Mouse (Mus musculus) large intestine, adult 2 months (tissue): Measurements from ENCODE around the gene Gm3636. TPM values are rescaled to one million over a fixed set of nuclear protein-coding genes. Genes with fewer than 3 reads are reported as not detected.
"Not testable (repeated sequence)": the region's sequence is repeated elsewhere in the genome, so short reads cannot be mapped to it uniquely, and the experiment has no call there.

Source experiments
- DNase-seq: peaks from one replicate; pipeline ENCODE4 v3.0.0-alpha.2; 2012; ENCODE audit warnings: low read depth, low spot score
- whole genome bisulfite sequencing: fragments of 180-500 bp; shearing (Covaris S2); methylation state at CpG from one replicate; pipeline ENCODE4 v1.1.7; 2018; 5-methylcytosine and 5-hydroxymethylcytosine counted together
- polyA plus RNA-seq: library from polyadenylated mRNA; depleted of rRNA; stranded (reverse); fragments of >200 nt; gene quantifications from 2 replicates; pipeline ENCODE4 v1.2.3, GENCODE M21; 2012; rRNA removed

The Gm3636 gene
- 0.74 TPM in 1 of 2 replicates, not detected in the other for polyA plus RNA-seq

DNA sequence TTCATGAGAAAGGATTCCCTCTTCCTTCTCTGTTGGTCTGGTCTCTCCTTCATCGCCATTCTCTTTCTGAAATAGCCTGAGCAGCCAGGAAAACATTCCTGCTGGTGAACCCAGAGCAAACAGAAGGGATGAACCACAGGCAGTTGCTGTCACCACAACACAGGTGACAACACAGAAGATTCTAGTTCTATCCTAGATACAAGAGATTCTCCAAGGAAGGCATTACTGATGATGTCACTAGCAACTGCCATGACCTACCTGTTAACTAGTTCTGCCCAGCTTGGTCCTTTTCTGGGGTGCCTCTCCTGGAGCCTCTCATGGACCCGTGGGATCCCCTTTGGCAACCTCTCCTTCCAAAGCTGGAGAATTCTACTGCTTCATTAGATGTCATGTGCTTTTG lies at the start of gene Gm3636:
Gm3636 (minus strand) TSS at position 101 of the 400 bp plus-strand sequence.
- no CpG with 5 or more reads among the region's 2 CpGs for WGBS
- not testable (repeated sequence) for DNase-seq

DNA sequence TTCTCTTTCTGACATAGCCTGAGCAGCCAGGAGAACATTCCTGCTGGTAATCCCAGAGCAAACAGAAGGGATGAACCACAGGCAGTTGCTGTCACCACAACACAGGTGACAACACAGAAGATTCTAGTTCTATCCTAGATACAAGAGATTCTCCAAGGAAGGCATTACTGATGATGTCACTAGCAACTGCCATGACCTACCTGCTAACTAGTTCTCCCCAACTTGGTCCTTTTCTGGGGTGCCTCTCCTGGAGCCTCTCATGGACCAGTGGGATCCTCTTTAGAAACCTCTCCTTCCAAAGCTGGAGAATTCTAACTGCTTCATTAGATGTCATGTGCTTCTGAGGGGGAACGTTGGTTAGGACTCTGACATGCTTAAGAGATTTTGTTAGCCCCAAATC lies 32.2 kb upstream of the Gm3636 start, which contains the start of gene Gm8362:
Gm8362 (minus strand) TSS at position 101 of the 400 bp plus-strand sequence.
- DNase-seq = not testable (repeated sequence)
- 61% methylated on average over 1 of the region's 1 CpGs for WGBS

- WGBS = 0% methylated on average over 5 of the region's 13 CpGs
Measured at GRCm38 (mm10) chr14:6757231-6757536, 15.1 kb upstream of the Gm3636 start.

DNA sequence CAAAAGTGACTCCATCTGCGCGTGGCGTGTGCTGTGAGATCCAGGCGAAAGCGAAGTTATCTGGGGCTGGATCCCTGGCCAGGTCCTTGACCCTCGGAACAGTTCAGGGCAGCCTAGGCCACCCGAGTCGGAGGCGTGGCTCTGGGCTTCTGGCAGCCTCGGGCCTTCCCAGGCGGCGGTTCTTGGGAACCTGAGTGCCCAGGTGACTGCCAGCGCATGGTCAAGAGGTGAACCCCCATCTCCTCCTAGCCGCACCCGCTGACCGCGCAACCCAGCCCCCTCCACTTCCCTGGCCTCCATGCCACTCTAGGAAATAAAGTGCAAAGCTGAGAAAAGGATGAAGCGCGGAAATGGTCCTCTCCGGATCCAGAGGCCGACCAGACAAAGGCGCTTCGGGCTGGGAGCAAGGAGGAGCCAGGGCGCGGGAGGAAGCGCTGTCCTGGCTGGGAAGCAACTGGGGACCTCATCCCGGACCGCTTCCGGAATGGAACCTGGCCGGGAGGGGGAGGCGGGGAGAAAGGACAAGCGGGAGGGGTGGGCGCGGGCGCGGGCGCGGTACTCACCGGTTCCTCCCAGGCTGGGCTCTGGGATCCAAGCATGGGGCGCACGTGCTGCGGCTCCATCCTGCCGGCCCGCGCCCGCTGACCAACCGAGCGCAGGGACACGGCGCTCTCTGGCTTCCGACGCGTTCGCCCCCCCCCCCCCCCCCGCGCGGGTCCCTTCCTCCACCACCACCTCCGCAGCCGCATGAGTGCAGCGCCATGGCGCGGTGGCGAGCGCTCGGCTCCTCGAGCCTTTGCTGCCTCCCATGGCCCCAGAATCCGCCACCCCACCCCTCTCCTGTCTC lies 14.5 kb upstream of the Gm3636 start:
- under 1% methylated on average over 50 of the region's 67 CpGs for WGBS
- DNase-seq = not testable (repeated sequence)

More at GRCm38 (mm10) chr14:6757231-6757536, 15.1 kb upstream of the Gm3636 start:
- DNase-seq = not testable (repeated sequence)

DNA sequence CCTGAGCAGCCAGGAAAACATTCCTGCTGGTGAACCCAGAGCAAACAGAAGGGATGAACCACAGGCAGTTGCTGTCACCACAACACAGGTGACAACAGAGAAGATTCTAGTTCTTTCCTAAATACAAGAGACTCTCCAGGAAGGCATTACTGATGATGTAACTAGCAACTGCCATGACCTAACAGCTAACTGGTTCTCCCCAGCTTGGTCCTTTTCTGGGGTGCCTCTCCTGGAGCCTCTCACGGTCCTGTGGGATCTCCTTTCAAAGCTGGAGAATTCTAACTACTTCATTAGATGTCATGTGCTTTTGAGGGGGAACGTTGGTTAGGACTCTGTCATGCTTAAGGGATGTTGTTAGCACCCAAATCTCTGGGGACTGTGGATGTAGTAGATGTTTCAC lies 22.0 kb downstream of the Gm3636 start, which contains the start of gene Gm8050:
Gm8050 (minus strand) TSS at position 101 of the 400 bp plus-strand sequence.
- not testable (repeated sequence) for DNase-seq
- WGBS = 60% methylated on average over 1 of the region's 2 CpGs

Other genes with a start within 250 kb of the Gm3636 start
- gene Gm8356, start 205.0 kb downstream of the Gm3636 start, polyA plus RNA-seq = not detected in 2 replicates
- gene Gm3629, start 151.7 kb downstream of the Gm3636 start, polyA plus RNA-seq = 0.22 TPM in 1 of 2 replicates, not detected in the other
- not detected in 2 replicates for gene Gm3460, start 119.9 kb downstream of the Gm3636 start, polyA plus RNA-seq
- not detected in 2 replicates for gene Gm10251, start 58.2 kb downstream of the Gm3636 start, polyA plus RNA-seq
- not detected in 2 replicates for gene Gm8050, start 22.1 kb downstream of the Gm3636 start, polyA plus RNA-seq
- not detected in 2 replicates for gene Gm8362, start 32.1 kb upstream of the Gm3636 start, polyA plus RNA-seq
- not detected in 2 replicates for gene Gm3642, start 98.0 kb upstream of the Gm3636 start, polyA plus RNA-seq
- gene Gm3667, start 147.6 kb upstream of the Gm3636 start, polyA plus RNA-seq = 0.10 TPM in 1 of 2 replicates, not detected in the other
- gene Gm6356, start 231.5 kb upstream of the Gm3636 start, polyA plus RNA-seq = not detected in 2 replicates